Mouse (Mus musculus) midbrain, embryonic 14.5 days (tissue): ENCODE measurements around the gene Fam71b. TPM values are rescaled to one million over a fixed set of nuclear protein-coding genes. Genes with fewer than 3 reads are reported as not detected.

ENCODE experiments used
- ATAC-seq: fragments of 200-750 bp; cut with Nextera tagmentation; 2 replicates; pipeline ENCODE4 v1.8.0; 2017; ENCODE audit warnings: moderate number of reproducible peaks, moderate library complexity; ENCODE audit not compliant: low FRiP score, low TSS enrichment
- DNase-seq: peaks from one replicate; pipeline ENCODE4 v3.0.0-alpha.2; 2015
- H3K27ac ChIP-seq: fragments of 300-500 bp; sonication (generic); replicated peaks from 2 replicates; pipeline ENCODE4 v1.5.1; 2014; ENCODE audit warnings: mild to moderate bottlenecking, low read depth, low read length, moderate library complexity
- H3K27me3 ChIP-seq: fragments of 300-500 bp; sonication (generic); 2 replicates; pipeline ENCODE4 v1.6.1; 2014; ENCODE audit warnings: low read length, control low read depth, mixed read lengths; ENCODE audit not compliant: control insufficient read depth, insufficient read depth
- H3K36me3 ChIP-seq: fragments of 300-500 bp; sonication (generic); 2 replicates; pipeline ENCODE4 v1.6.1; 2014; ENCODE audit warnings: low read length, control low read depth; ENCODE audit not compliant: control insufficient read depth, insufficient read depth
- H3K4me1 ChIP-seq: fragments of 300-500 bp; sonication (generic); 2 replicates; pipeline ENCODE4 v1.6.1; 2014; ENCODE audit warnings: mild to moderate bottlenecking, antibody characterized with exemption, low read length, control low read depth; ENCODE audit not compliant: control insufficient read depth, insufficient read depth
- H3K4me2 ChIP-seq: fragments of 300-500 bp; sonication (generic); 2 replicates; pipeline ENCODE4 v1.6.1; 2014; ENCODE audit warnings: mild to moderate bottlenecking, low read length, moderate library complexity
- H3K4me3 ChIP-seq: fragments of 300-500 bp; sonication (generic); replicated peaks from 2 replicates; pipeline ENCODE4 v1.5.1; 2014; ENCODE audit warnings: low read depth, low read length
- H3K9ac ChIP-seq: fragments of 300-500 bp; sonication (generic); replicated peaks from 2 replicates; pipeline ENCODE4 v1.6.1; 2014; ENCODE audit warnings: mild to moderate bottlenecking, low read length, moderate library complexity
- H3K9me3 ChIP-seq: fragments of 300-500 bp; sonication (generic); 2 replicates; pipeline ENCODE4 v1.6.1; 2016; ENCODE audit warnings: low read length, control low read depth, mixed read lengths; ENCODE audit not compliant: control insufficient read depth
- WGBS: fragments of 180-500 bp; shearing (Covaris S2); extraction: QIAGEN DNeasy Blood & Tissue Kit; methylation state at CpG from one replicate; pipeline ENCODE4 v1.1.7; 2014; 5-methylcytosine and 5-hydroxymethylcytosine counted together
- polyA plus RNA-seq: library from polyadenylated mRNA; unstranded; fragments of >200 nt; fragmentation: Nextera tagmentation; extraction: Ambion mirVana; gene quantifications from 2 replicates; pipeline ENCODE4 v1.2.1, GENCODE M21; 2014

The Fam71b gene
- polyA plus RNA-seq, 1 experiment from 2014 or later, result not detected

DNA sequence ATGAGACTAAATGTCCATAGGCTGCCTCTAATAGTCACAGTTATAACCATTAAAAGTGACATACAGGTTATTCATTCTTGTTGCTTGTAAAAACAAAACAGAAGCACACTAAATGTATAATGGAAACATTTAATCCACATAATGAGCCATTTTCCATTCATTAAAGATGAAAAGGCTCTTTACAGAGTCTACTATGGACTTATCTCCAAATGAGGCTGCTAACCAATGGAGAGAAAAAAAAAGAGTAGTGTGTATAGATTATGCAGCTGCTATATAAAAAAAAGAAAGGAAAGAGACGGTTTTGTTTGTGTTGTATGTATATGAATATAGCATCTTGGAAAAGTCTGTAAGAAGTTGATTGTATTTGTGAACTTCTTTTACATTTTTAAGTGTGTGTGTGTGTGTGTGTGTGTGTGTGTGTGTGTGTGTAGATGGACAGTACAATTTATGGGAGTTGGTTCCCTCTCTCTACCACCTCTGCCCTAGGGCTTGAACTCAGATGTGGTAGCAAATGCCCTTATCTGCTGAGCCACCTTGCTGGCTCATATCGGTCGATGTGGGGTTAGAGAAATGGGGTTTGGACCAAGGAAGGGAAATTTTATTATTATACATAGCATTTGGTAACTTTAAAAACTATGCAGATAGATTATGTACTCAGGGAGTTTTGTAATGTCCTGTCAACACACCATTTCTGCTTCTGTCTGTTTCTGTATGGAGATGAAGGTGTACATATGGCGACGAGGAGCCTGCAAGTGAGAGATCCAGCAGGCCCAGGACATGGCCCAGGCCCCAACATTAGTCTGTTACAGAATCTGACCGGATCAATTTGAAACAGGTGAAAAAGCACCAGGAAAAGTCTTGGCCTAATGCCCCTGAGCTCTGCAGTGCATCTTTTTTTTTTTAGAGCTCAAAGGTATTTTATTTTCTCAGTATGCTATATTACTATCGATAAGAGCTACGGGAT is 18.3 kb upstream of the Fam71b start:
- 93% methylated on average over 8 of the region's 8 CpGs for WGBS
- Histone ChIP-seq H3K27me3 (no peaks in the 10 kb centered on the region), H3K4me3 (no peak overlapping the region), H3K4me2 (no peak overlapping the region), H3K4me1 (no peaks in the 10 kb centered on the region), H3K36me3 (no peaks in the 10 kb centered on the region), H3K27ac (no peak overlapping the region), H3K9ac (no peak overlapping the region), H3K9me3 (no peaks in the 10 kb centered on the region)
- ATAC-seq, result no peak
- no peak for DNase-seq

DNA sequence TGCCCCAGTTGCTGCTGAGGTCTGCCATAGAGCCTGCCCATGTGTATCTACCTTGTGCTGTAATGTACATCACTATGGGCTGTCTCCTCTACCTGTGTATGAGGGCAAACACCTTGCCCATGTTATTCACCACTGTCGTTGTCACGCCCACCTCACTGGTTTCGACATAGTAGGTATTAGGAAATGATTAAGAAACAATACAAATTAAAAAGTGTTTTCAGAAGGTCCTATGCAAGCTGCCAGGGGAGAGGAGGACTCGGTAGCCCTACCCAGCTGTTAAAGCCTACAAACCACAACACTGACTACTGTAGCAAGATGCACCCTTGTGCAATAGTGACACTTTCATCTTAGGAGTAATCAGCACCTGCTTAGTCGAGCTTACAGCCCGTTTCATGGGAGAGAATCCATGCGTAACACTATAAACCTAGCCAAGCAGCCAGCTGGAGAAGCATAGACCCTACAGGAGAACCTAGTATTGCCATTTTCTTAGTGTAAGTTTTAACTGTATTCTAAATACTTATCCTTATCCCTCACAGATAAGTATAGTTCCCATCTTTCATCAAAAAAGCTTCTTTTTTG is 16.2 kb upstream of the Fam71b start:
- WGBS, result 92% methylated on average over 7 of the region's 7 CpGs
- H3K36me3 ChIP-seq, result no peaks in the 10 kb centered on the region
- no peak overlapping the region for H3K4me2 ChIP-seq
- DNase-seq (no peak), ATAC-seq (no peak)
- H3K27me3 ChIP-seq, result no peaks in the 10 kb centered on the region
- H3K9ac ChIP-seq, result no peak overlapping the region
- H3K27ac ChIP-seq, result no peak overlapping the region
- no peaks in the 10 kb centered on the region for H3K9me3 ChIP-seq
- H3K4me3 ChIP-seq, result no peak overlapping the region
- H3K4me1 ChIP-seq, result no peaks in the 10 kb centered on the region

DNA sequence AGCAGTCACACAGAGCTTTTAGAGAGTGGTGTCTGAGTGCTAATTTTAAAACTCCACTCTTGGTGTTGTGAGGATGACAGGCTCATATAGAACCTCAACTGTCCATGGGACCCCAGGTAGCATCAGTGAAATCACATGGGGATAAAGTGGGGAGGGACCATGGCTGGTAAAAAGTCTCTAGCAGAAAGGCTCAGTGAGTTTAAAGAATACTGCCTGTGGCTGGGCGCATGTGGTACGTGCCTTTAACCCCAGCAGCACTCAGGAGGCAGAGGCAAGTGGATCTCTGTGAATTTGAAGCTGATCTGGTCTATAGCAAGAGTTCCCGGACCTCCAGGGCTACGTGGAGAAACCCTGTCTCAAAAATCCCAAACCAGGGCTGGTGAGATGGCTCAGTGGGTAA is 13.9 kb upstream of the Fam71b start:
- Histone ChIP-seq H3K36me3 (no peaks in the 10 kb centered on the region), H3K4me2 (no peak overlapping the region), H3K9ac (no peak overlapping the region), H3K27ac (no peak overlapping the region), H3K9me3 (no peaks in the 10 kb centered on the region), H3K4me1 (no peaks in the 10 kb centered on the region), H3K27me3 (no peaks in the 10 kb centered on the region), H3K4me3 (no peak overlapping the region)
- DNase-seq (no peak), ATAC-seq (no peak)
- WGBS, result 92% methylated on average over 4 of the region's 4 CpGs

DNA sequence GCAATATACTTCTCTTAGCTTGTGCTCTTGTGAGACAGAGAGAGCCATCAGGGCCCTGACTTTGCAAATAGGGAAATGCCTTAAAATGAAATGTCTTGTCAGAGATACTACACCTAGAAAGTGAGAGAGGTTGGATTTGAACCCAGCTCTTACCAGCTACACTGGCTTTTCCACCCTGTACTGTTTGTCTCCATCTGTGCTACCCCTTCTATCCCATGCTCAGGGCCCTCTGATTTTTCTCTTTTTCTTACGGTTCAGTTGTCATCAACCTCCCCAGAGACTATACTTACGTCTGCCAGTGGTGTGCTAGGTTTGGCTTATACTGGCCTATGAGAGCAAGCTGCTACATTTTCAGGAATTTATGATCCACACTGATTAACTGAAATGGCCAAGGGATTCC is 11.4 kb upstream of the Fam71b start:
- ATAC-seq (no peak), DNase-seq (no peak)
- H3K27ac ChIP-seq, result no peak overlapping the region
- H3K4me3 ChIP-seq, result no peak overlapping the region
- 73% methylated on average over 2 of the region's 2 CpGs for WGBS
- no peaks in the 10 kb centered on the region for H3K36me3 ChIP-seq
- H3K4me2 ChIP-seq, result no peak overlapping the region
- H3K9me3 ChIP-seq, result no peaks in the 10 kb centered on the region
- H3K4me1 ChIP-seq, result no peaks in the 10 kb centered on the region
- no peak overlapping the region for H3K9ac ChIP-seq
- no peaks in the 10 kb centered on the region for H3K27me3 ChIP-seq

GRCm38 (mm10) chr11:46386556-46386955 is 9.8 kb upstream of the Fam71b start:
- DNase-seq (no peak), ATAC-seq (no peak)
- Histone ChIP-seq H3K27ac (no peak overlapping the region), H3K27me3 (no peaks in the 10 kb centered on the region), H3K36me3 (no peaks in the 10 kb centered on the region), H3K4me2 (no peak overlapping the region), H3K9me3 (no peaks in the 10 kb centered on the region), H3K4me1 (no peaks in the 10 kb centered on the region), H3K9ac (no peak overlapping the region), H3K4me3 (no peak overlapping the region)
- WGBS, result 92% methylated on average over 8 of the region's 8 CpGs

DNA sequence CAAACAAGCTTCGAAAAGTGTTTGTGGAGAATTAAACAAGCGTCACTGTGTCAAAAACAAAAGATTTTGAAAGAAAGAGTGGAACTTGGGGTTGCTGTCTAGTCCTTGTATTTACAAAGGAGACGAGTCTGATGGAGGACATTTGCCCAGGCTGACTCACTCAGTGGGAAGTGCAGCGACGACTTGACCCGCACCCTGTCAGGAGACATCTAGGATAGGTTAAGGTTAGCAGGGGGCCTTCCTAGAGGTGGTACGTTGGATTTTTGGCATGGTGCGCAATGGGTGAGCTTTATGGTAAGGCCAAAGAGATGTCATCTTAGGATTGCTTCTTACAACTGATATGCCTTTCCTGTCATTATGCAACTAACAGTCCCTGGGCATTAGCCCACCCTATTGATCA is 9.3 kb upstream of the Fam71b start:
- Histone ChIP-seq H3K4me3 (no peak overlapping the region), H3K27ac (no peak overlapping the region), H3K27me3 (no peaks in the 10 kb centered on the region), H3K4me2 (no peak overlapping the region), H3K36me3 (no peaks in the 10 kb centered on the region), H3K4me1 (no peaks in the 10 kb centered on the region), H3K9ac (no peak overlapping the region), H3K9me3 (no peaks in the 10 kb centered on the region)
- WGBS, result 92% methylated on average over 8 of the region's 8 CpGs
- DNase-seq (no peak), ATAC-seq (no peak)

GRCm38 (mm10) chr11:46388438-46388837 is 7.9 kb upstream of the Fam71b start:
- H3K9me3 ChIP-seq, result no peaks in the 10 kb centered on the region
- no peak overlapping the region for H3K4me2 ChIP-seq
- WGBS, result 73% methylated on average over 6 of the region's 6 CpGs
- H3K4me3 ChIP-seq, result no peak overlapping the region
- ATAC-seq (no peak), DNase-seq (no peak)
- H3K9ac ChIP-seq, result no peak overlapping the region
- no peaks in the 10 kb centered on the region for H3K36me3 ChIP-seq
- no peaks in the 10 kb centered on the region for H3K4me1 ChIP-seq
- no peak overlapping the region for H3K27ac ChIP-seq
- H3K27me3 ChIP-seq, result no peaks in the 10 kb centered on the region

DNA sequence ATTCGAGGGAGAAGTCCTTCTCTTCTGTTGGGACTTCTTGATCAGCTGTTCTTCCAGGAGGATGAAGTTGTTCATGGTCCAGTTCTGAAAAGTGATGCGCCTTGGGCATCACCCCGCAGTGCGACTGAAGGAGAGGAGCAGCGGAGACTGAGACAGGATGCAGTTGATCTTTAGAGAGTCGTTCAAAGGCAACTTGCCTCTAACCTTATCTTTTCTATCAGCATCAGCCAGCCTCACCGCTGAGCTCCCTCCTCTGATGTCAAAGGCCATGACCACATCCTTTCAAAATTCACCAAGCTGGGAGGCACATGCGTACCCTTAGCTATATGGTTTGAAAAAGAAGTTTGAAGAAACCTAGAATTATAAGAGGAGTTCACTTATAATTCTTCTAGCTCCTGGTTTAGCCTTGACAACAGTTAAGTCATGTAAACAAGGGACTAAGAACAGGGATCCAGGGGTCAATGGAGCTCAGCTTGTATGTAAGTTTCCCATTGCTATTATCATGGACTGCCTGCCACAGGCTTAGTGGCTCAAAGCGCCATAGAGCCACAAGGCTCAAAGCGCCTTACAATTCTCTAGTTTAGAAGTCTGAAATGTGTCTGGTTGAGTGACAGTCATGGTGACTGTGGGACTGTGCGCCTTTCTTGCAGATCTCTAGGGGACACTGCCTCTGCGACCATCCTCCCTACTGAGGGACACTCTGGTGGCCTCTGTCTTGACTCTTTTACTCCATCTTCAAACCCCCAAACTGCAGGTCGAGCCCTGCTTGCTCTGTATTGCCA is 6.8 kb upstream of the Fam71b start, which contains the start of gene Itk:
TSS of gene Itk (minus strand) at position 180 of the 782 bp plus-strand sequence.
- WGBS, result 88% methylated on average over 13 of the region's 13 CpGs
- no peak for ATAC-seq
- no peaks in the 10 kb centered on the region for H3K36me3 ChIP-seq

More for the DNA sequence above, 6.8 kb upstream of the Fam71b start, which contains the start of gene Itk:
- no peaks in the 10 kb centered on the region for H3K4me1 ChIP-seq
- H3K4me3 ChIP-seq, result no peak within 1 kb of the TSS
- no peak within 1 kb of the TSS for H3K4me2 ChIP-seq
- no peak within 1 kb of the TSS for H3K27ac ChIP-seq
- no peak for DNase-seq
- no peaks in the 10 kb centered on the region for H3K27me3 ChIP-seq
- H3K9me3 ChIP-seq, result no peaks in the 10 kb centered on the region
- no peak within 1 kb of the TSS for H3K9ac ChIP-seq
